Mouse (Mus musculus): ENCODE data around the gene Gm28635. TPM values are rescaled to one million over a fixed set of nuclear protein-coding genes. Genes with fewer than 3 reads are reported as not detected.

The Gm28635 gene
- total RNA-seq (2021) = 1 to 10 TPM; 3.8 to 3.9 TPM

- peak; percentile 91 to 92 for DNase-seq
Measured at GRCm38 (mm10) chr2:84677968-84678880, at the start of gene Gm28635, which contains the start of gene Med19. Gene Gm28635 (minus strand): TSS chr2:84678041. Gene Med19 (plus strand): TSS chr2:84678402.

- peak; percentile 95 for DNase-seq
Measured at GRCm38 (mm10) chr2:84727172-84727858, 49.5 kb upstream of the Gm28635 start, which contains the start of gene Clp1. Gene Clp1 (minus strand): TSS chr2:84727350.

- DNase-seq = no peak
Measured at GRCm38 (mm10) chr2:84726716-84727115, 48.9 kb upstream of the Gm28635 start.

GRCm38 (mm10) chr2:84725770-84726169 lies 47.9 kb upstream of the Gm28635 start:
- no peak for DNase-seq

GRCm38 (mm10) chr2:84723856-84724255 lies 46.0 kb upstream of the Gm28635 start:
- DNase-seq = no peak

- DNase-seq = no peak
Measured at GRCm38 (mm10) chr2:84721182-84721581, 43.3 kb upstream of the Gm28635 start.

GRCm38 (mm10) chr2:84720718-84721117 lies 42.9 kb upstream of the Gm28635 start:
- no peak for DNase-seq

- no peak for DNase-seq
Measured at GRCm38 (mm10) chr2:84717357-84717756, 39.5 kb upstream of the Gm28635 start.

GRCm38 (mm10) chr2:84716423-84717355 lies 38.8 kb upstream of the Gm28635 start:
- DNase-seq = no peak

GRCm38 (mm10) chr2:84715562-84716361 lies 37.9 kb upstream of the Gm28635 start:
- DNase-seq = peak; percentile 69 to 73

- peak; percentile 97 for DNase-seq
Measured at GRCm38 (mm10) chr2:84714811-84715561, 37.1 kb upstream of the Gm28635 start, which contains the start of gene Zdhhc5. Gene Zdhhc5 (minus strand): TSS chr2:84715180.

- no peak for DNase-seq
Measured at GRCm38 (mm10) chr2:84714422-84714810, 36.6 kb upstream of the Gm28635 start.

GRCm38 (mm10) chr2:84711898-84712297 lies 34.1 kb upstream of the Gm28635 start:
- DNase-seq = no peak

GRCm38 (mm10) chr2:84707523-84707922 lies 29.7 kb upstream of the Gm28635 start:
- no peak for DNase-seq

GRCm38 (mm10) chr2:84705295-84705694 lies 27.5 kb upstream of the Gm28635 start:
- DNase-seq = no peak

GRCm38 (mm10) chr2:84704329-84704728 lies 26.5 kb upstream of the Gm28635 start:
- DNase-seq = no peak

- no peak for DNase-seq
Measured at GRCm38 (mm10) chr2:84703497-84703896, 25.7 kb upstream of the Gm28635 start.

- no peak for DNase-seq
Measured at GRCm38 (mm10) chr2:84695007-84695695, 17.3 kb upstream of the Gm28635 start.

GRCm38 (mm10) chr2:84690050-84690449 lies 12.2 kb upstream of the Gm28635 start:
- no peak for DNase-seq

Measured in layer of hippocampus, postnatal 36 days (tissue).